Mouse (Mus musculus) frontal cortex, adult 2 months (tissue): ENCODE measurements around the gene Akt1. TPM values are rescaled to one million over a fixed set of nuclear protein-coding genes. Genes with fewer than 3 reads are reported as not detected.
A peak's percentile ranks its signal among the peaks of the same experiment; 100 is the strongest.

ENCODE experiments used
- DNase-seq, 2 experiments: peaks; one replicate each; pipeline ENCODE4 v3.0.0; 2022; ENCODE audit warnings: low spot score in 1 of 2; ENCODE audit errors: extremely low spot score in 1 of 2
- polyA plus RNA-seq: library from polyadenylated mRNA; depleted of rRNA; stranded (reverse); fragments of >200 nt; gene quantifications from 2 replicates; pipeline ENCODE4 v1.2.3, GENCODE M21; 2012

Akt1 gene
- polyA plus RNA-seq, 1 experiment, result 175 TPM

- DNase-seq, result no peak
Observed at GRCm38 (mm10) chr12:112663716-112664115, 11.0 kb downstream of the Akt1 start.

DNA sequence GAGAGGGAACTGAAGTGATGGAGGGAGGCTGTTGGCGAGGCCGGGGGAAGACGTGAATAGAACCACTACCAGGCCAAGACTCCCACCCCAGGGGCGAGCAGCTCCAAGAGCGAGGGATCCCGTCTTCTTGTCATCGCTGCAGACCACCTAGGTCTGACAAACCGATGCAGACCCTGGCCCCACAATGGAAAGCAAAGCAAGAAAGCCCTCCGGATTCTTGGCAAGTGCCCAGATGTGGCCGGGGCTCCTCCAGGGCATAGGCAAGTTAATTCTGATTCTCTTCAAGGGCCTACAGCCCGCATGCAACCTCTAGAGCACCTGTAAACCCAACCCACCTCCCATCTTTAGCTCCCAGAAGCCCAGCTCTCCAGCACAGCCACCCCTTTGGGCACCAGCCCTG is 11.4 kb downstream of the Akt1 start:
- no peak for DNase-seq

- DNase-seq, result no peak
Observed at GRCm38 (mm10) chr12:112661851-112662250, 12.8 kb downstream of the Akt1 start.

- DNase-seq, result no peak
Observed at GRCm38 (mm10) chr12:112661327-112661605, 13.4 kb downstream of the Akt1 start.

- DNase-seq, result no peak
Observed at GRCm38 (mm10) chr12:112660576-112661326, 13.9 kb downstream of the Akt1 start.

GRCm38 (mm10) chr12:112659109-112659508 is 15.6 kb downstream of the Akt1 start:
- DNase-seq, result peak in 1 of 2 experiments; percentile 68

- peak in 1 of 2 experiments; percentile 59 for DNase-seq
Observed at GRCm38 (mm10) chr12:112658619-112659018, 16.1 kb downstream of the Akt1 start.

GRCm38 (mm10) chr12:112654076-112654475 is 20.6 kb downstream of the Akt1 start:
- no peak for DNase-seq

GRCm38 (mm10) chr12:112653157-112653824 is 21.4 kb downstream of the Akt1 start:
- DNase-seq, result peak; percentile 72 to 94

- no peak for DNase-seq
Observed at GRCm38 (mm10) chr12:112651778-112652439, 22.8 kb downstream of the Akt1 start.

- DNase-seq, result no peak
Observed at GRCm38 (mm10) chr12:112648081-112648480, 26.6 kb downstream of the Akt1 start.

- no peak for DNase-seq
Observed at GRCm38 (mm10) chr12:112646139-112646538, 28.5 kb downstream of the Akt1 start.

DNA sequence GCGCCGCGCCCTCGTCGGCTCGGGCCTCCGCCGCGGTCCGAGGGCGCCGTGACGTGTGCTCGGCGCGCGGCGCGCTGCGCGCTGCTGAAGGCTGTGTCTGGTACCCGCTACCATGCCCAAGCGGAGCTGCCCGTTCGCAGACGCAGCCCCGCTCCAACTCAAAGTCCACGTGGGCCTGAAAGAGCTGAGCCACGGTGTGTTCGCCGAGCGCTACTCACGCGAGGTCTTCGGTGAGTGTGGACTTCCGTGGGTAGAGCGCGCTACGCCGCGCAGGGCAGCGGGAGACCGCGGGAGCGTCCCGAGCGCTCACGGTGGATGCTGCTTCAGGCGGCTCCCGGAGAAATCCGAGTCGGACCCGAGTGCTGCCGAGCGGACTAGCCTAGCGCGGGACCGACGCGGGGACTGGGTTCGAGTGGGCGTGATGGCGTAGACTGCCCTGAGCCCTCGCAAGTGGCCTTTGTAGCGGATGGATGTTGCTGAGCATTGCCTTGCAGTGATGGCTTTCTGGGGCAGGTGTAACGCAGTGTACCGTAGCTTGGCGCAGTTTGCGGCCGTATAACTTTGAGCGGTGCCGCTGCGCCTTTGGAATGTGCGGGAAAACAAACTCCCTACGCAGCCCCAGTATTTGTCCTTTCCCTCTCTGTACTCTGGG is 29.7 kb downstream of the Akt1 start:
- peak in 1 of 2 experiments; percentile 41 for DNase-seq

DNA sequence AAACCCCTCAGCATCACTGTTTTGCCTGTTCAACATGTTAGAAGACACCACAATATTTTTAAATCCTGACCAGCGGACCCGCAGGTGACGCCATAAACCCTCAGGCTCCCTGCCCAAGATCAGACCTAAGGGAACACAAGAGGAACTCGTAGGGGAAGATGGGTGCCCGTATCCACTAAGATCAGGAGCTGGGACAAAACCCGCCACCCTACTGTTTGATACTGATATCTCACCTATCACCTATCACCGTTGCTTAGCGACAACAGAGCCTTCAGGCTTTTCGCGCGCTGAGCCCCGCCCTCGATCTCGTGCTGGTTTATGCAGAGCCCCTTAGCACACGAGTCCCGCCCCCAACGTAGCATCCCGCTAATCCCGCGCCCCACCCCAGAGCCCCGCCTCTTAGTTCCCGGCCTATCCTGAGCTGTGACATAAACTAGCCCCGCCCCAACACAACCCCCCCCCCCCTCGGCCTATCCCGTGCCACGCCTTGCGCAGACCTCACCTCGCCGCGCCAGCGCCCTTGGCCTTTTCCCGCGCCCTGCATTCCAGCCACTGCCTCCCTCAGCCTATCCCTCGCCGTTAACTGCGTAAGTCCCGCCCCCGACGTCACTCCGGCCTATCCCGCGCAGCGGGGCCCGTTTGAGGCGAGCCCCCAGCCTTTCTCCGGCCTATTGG is 30.4 kb downstream of the Akt1 start, which contains the start of gene Siva1:
Gene Siva1, plus strand, starts transcription at position 500 of the 675 bp plus-strand sequence.
- peak; percentile 96 to 98 for DNase-seq

DNA sequence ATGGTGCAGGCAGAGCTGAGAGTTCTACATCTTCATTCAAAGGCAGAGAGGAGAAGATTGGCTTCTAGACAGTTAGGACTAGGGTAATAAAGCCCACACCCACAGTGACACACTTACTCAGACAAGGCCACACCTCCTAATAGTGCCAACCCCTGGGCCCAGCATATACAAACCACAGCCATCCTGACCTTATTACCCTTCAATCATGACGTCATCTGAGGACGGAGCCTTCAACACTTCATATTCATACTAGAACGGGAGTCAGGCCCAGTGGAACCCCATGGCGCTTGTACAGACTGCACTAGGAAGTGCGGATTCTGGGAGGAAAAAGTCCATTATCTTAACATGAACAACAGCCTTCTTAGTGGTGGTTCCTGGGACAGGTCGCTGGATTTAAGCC is 31.6 kb downstream of the Akt1 start:
- DNase-seq, result no peak

DNA sequence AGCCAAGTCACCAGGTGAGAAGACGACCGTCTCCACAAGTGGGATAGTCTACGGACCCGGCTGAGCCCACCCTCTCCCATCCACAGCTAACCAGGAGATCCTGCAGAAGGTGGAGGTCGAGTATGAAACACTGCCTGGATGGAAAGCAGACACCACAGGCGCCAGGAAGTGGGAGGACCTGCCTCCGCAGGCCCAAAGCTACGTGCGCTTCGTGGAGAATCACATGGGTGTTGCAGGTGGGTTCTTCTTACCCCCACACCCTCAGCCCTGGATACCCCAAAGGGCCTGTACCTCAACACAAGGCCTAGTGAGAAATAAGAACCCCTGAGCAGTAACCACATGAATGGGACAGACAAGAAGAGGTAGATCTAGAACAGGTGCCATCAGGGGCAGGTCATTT is 35.2 kb downstream of the Akt1 start:
- DNase-seq, result no peak

- no peak for DNase-seq
Observed at GRCm38 (mm10) chr12:112633686-112634085, 41.0 kb downstream of the Akt1 start.

DNA sequence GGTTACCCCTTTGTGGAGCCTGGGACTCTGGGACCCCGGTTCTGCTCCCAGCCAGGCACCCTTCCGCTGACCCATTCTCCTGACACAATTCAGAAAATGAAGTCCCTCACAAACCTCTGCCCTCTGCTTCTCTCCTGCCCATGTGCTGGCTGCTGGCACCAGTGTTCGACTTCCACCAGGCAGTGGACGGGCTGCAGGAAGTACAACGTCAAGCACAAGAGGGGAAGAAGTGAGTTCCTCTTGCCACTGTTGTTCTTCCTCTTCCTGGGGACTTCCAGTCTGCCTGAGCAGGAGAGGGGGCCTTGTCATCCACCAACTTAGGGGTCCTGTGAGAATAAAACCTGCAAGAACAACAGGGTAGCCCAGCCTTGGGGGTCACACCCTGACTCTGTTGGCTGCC is 41.8 kb downstream of the Akt1 start:
- no peak for DNase-seq

- DNase-seq, result no peak
Observed at GRCm38 (mm10) chr12:112632084-112632777, 42.5 kb downstream of the Akt1 start.

GRCm38 (mm10) chr12:112631472-112631871 is 43.2 kb downstream of the Akt1 start:
- no peak for DNase-seq
